Mouse (Mus musculus) hindbrain, embryonic 11.5 days (tissue): Measurements from ENCODE around the gene Dhrs1. TPM values are rescaled to one million over a fixed set of nuclear protein-coding genes. Genes with fewer than 3 reads are reported as not detected.

Experiments used
- ATAC-seq: fragments of 200-750 bp; cut with Nextera tagmentation; 2 replicates; pipeline ENCODE4 v1.8.0; 2017; ENCODE audit warnings: mild to moderate bottlenecking, moderate TSS enrichment, moderate library complexity; ENCODE audit not compliant: low FRiP score
- DNase-seq: peaks from one replicate; pipeline ENCODE4 v3.0.0-alpha.2; 2015; ENCODE audit warnings: low spot score
- H3K27ac ChIP-seq: fragments of 300-500 bp; sonication (generic); 2 replicates; pipeline ENCODE4 v1.5.1; 2014; ENCODE audit warnings: mild to moderate bottlenecking, low read depth, low read length
- H3K27me3 ChIP-seq: fragments of 300-500 bp; sonication (generic); 2 replicates; pipeline ENCODE4 v1.6.1; 2014; ENCODE audit warnings: mild to moderate bottlenecking, low read length, moderate library complexity, mixed read lengths; ENCODE audit not compliant: control insufficient read depth, insufficient read depth
- H3K36me3 ChIP-seq: fragments of 300-500 bp; sonication (generic); 2 replicates; pipeline ENCODE4 v1.6.1; 2014; ENCODE audit warnings: mild to moderate bottlenecking, low read length, moderate library complexity, mixed read lengths; ENCODE audit not compliant: control insufficient read depth, insufficient read depth
- H3K4me1 ChIP-seq: fragments of 300-500 bp; sonication (generic); replicated peaks from 2 replicates; pipeline ENCODE4 v1.6.1; 2014; ENCODE audit warnings: low read length, mixed read lengths; ENCODE audit not compliant: control insufficient read depth, insufficient read depth
- H3K4me2 ChIP-seq: fragments of 300-500 bp; sonication (generic); replicated peaks from 2 replicates; pipeline ENCODE4 v1.6.1; 2014; ENCODE audit warnings: mild to moderate bottlenecking, low read depth, low read length
- H3K4me3 ChIP-seq: fragments of 300-500 bp; sonication (generic); 2 replicates; pipeline ENCODE4 v1.5.1; 2014; ENCODE audit warnings: low read depth, low read length
- H3K9ac ChIP-seq: fragments of 300-500 bp; sonication (generic); 2 replicates; pipeline ENCODE4 v1.6.1; 2014; ENCODE audit warnings: low read depth, low read length
- H3K9me3 ChIP-seq: fragments of 300-500 bp; sonication (generic); 2 replicates; pipeline ENCODE4 v1.6.1; 2016; ENCODE audit warnings: low read length; ENCODE audit not compliant: control insufficient read depth
- WGBS: fragments of 180-500 bp; shearing (Covaris S2); extraction: QIAGEN DNeasy Blood & Tissue Kit; methylation state at CpG from one replicate; pipeline ENCODE4 v1.1.7; 2014; 5-methylcytosine and 5-hydroxymethylcytosine counted together
- polyA plus RNA-seq: library from polyadenylated mRNA; unstranded; fragments of >200 nt; fragmentation: Nextera tagmentation; extraction: Ambion mirVana; gene quantifications from 2 replicates; pipeline ENCODE4 v1.2.1, GENCODE M21; 2014

The Dhrs1 gene
- polyA plus RNA-seq, result 68.6 and 72.1 TPM in 2 replicates

DNA sequence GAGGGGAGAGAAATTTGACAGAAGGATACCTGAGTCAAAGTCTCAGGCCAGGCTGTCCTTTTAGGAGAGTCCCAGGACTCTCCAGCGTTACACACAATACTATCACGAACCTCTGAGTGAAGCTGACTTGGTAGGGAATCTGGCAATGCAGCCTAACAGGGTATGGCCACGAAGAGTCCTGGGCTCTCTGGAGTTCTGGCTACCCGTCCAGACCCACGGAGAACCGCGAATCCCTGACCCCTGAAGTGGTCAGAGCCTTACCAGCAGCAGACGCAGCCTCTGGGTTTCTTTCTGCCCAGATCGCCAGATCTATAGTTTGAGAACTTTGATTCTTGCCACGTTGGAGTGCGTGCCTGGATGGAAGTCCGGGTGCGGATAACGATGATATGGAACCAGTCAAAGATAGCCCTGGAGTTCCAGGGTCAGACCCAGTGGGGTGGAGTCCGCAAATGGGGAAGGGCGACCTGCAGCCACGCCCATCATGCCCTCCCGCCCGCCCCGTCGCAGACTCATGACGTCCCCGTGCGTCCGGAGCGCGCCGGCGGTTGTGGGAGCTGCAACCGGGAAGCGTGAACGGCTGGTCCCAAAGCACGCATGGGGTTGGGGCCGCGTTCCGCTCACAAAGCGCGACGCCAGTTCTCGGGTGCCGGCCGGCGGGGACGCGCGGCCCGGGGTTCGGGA is at the start of gene Dhrs1, which contains the start of gene Nop9:
Gene Dhrs1 (minus strand): TSS at position 511 of the 681 bp plus-strand sequence.
Gene Nop9 (plus strand): TSS at position 514 of the 681 bp plus-strand sequence.
- DNase-seq (peak; percentile 90), ATAC-seq (peak; percentile 83)
- Histone ChIP-seq H3K27ac (no peak within 1 kb of the TSS), H3K4me1 (peaks cover 3% of the 10 kb centered on the region; the same call in 1 of the 2 replicates), H3K4me2 (peak within 1 kb of the TSS; percentile 71), H3K36me3 (no peaks in the 10 kb centered on the region), H3K4me3 (peak within 1 kb of the TSS; percentile 93), H3K9ac (peak within 1 kb of the TSS; percentile 81), H3K9me3 (no peaks in the 10 kb centered on the region), H3K27me3 (no peaks in the 10 kb centered on the region)
- 2% methylated on average over 38 of the region's 48 CpGs for WGBS

DNA sequence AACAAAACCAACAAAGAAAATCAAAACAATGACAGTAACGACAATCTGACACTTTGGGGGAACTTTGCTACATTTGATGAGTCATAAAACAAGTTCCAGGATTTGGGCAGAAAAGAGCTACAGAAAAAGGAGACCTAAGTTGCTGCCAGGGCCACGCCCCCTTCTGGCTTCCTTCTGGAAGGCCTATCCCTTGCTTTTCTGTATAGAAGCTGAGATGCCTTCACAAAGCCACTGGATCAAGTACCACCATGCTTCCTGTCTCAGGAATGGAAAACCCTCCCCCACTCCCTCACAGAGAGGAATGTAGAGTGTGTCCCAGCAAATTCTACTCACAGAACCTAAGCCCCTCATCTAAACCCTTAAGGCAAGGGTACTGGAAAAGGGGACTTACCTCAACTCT is 48.5 kb upstream of the Dhrs1 start:
- no peak overlapping the region for H3K4me3 ChIP-seq
- H3K9ac ChIP-seq, result no peak overlapping the region
- no peaks in the 10 kb centered on the region for H3K36me3 ChIP-seq
- no peak for DNase-seq
- H3K4me1 ChIP-seq, result no peaks in the 10 kb centered on the region
- H3K4me2 ChIP-seq, result no peak overlapping the region
- no peak for ATAC-seq
- H3K9me3 ChIP-seq, result no peaks in the 10 kb centered on the region
- H3K27ac ChIP-seq, result no peak overlapping the region
- H3K27me3 ChIP-seq, result peaks cover 3% of the 10 kb centered on the region; the same call in 1 of the 2 replicates
- WGBS, result 64% methylated on average over 2 of the region's 2 CpGs

DNA sequence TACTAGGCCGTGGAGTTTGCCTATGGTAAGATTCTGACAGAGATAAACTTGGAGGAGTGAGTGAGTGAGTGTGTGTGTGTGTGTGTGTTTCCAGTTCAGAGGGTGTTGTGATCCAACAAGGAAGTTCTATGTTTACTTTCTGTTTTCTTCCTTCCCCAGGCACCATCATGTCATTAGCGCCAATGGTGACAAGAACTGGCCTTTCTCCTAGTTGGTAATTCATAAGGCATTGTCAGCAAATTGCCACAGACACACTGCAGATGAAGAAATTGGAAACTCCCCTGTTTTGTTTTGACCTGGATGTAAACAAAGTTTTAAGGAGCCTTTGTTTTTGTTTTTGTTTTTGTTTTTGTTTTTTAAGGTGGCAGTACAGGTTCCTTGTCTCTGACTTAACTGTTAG is 48.0 kb upstream of the Dhrs1 start:
- no peak for DNase-seq
- no peak overlapping the region for H3K4me2 ChIP-seq
- H3K36me3 ChIP-seq, result no peaks in the 10 kb centered on the region
- 77% methylated on average over 2 of the region's 2 CpGs for WGBS
- peaks cover 8% of the 10 kb centered on the region; the same call in 1 of the 2 replicates for H3K27me3 ChIP-seq
- ATAC-seq, result no peak
- no peak overlapping the region for H3K9ac ChIP-seq
- H3K27ac ChIP-seq, result no peak overlapping the region
- no peaks in the 10 kb centered on the region for H3K9me3 ChIP-seq
- H3K4me3 ChIP-seq, result no peak overlapping the region
- no peaks in the 10 kb centered on the region; the same call in 1 of the 2 replicates for H3K4me1 ChIP-seq

DNA sequence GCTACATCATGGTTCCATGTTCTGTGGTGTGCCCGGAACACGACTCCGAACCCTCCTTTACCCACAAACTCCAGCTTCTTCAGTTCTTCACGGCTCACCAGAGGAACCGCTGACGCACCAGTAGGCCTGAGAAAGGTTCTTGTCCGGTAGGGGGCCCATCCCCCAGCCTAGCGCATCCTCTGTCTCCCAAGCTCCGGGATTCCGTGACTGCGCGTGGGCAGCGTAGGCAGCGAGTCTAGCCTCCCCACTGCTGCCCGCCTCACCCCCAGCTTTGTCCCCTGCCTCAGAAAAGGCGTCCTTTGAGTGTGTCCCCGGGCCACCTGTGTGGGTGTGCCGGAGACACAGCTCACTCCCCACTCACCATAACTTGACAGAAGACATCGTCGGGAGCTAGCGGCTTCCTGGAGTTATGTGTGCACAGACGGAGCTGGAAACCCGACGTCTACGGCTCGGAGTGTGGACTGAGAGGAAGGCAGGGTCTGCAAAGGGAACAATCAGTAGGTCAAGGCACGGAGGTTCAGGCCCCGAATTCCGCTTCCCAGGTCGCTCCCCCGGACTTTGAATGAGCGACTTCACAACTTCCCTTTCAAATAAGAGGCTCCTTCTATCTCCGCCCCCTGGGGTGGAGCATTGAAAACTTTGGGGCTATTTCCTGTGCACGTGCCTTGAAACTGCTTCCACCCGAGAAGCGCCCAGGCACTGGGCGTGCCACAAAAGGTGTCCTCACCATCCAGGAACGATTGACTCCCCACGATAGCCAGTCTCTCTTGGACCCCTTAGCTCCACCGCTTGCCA is 43.0 kb upstream of the Dhrs1 start, which contains the start of gene Ripk3:
Gene Ripk3 (minus strand): TSS at position 610 of the 795 bp plus-strand sequence.
- no peak for ATAC-seq
- no peaks in the 10 kb centered on the region for H3K9me3 ChIP-seq
- H3K9ac ChIP-seq, result no peak within 1 kb of the TSS
- WGBS, result 6% methylated on average over 40 of the region's 40 CpGs
- H3K27me3 ChIP-seq, result peaks cover 45% of the 10 kb centered on the region
- H3K36me3 ChIP-seq, result no peaks in the 10 kb centered on the region
- peak; percentile 35 for DNase-seq
- H3K4me3 ChIP-seq, result peak within 1 kb of the TSS; percentile 18
- H3K27ac ChIP-seq, result no peak within 1 kb of the TSS
- peak within 1 kb of the TSS; percentile 40 for H3K4me2 ChIP-seq
- peaks cover 2% of the 10 kb centered on the region for H3K4me1 ChIP-seq

DNA sequence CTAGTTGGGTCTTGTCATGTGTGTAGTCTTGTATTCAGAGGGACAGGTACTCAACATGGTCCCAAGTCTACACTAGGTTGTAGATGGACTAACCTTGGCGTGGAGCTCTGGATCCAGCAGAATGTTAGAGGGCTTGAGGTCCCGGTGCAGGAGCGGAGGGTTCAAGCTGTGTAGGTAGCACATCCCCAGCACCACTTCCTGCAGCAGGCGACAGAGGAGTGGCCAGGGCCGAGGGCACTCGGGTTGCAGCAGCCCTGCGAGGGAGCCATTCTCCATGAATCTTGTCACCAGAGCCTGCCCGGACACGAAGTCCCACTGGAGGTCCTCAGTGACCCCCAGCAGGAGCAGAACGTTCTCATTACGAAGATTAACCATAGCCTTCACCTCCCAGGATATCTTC is 42.2 kb upstream of the Dhrs1 start:
- H3K4me2 ChIP-seq, result no peak overlapping the region
- H3K4me1 ChIP-seq, result peaks cover 3% of the 10 kb centered on the region
- H3K9ac ChIP-seq, result no peak overlapping the region
- H3K27me3 ChIP-seq, result peaks cover 51% of the 10 kb centered on the region
- no peak overlapping the region for H3K27ac ChIP-seq
- DNase-seq (no peak), ATAC-seq (no peak)
- H3K4me3 ChIP-seq, result no peak overlapping the region
- H3K9me3 ChIP-seq, result no peaks in the 10 kb centered on the region
- H3K36me3 ChIP-seq, result no peaks in the 10 kb centered on the region
- whole genome bisulfite sequencing, result 29% methylated on average over 11 of the region's 11 CpGs

DNA sequence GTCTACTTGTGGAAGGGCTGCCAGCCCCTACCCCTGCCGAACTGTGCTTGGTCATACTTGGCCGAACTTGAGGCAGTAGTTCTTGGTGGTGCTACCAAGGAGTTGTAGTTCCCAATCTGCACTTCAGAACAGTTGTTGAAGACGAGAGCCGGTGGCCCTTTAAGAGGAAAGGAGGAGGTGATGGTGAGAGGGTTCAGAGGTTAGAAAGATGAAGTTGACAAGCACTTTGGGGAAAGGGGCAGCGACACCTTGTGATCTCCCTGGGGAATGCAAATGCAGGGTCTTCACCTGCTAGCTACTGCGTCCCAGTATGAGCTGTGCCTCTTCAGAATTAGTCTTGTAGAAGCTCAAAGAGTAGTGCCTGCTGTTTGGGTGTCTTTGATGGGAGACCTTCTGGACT is 39.7 kb upstream of the Dhrs1 start:
- DNase-seq (peak; percentile 17), ATAC-seq (no peak)
- Histone ChIP-seq H3K4me2 (no peak overlapping the region), H3K9me3 (no peaks in the 10 kb centered on the region), H3K27me3 (peaks cover 64% of the 10 kb centered on the region), H3K4me1 (peaks cover 5% of the 10 kb centered on the region), H3K4me3 (no peak overlapping the region), H3K36me3 (no peaks in the 10 kb centered on the region), H3K27ac (no peak overlapping the region), H3K9ac (no peak overlapping the region)
- 24% methylated on average over 6 of the region's 6 CpGs for WGBS

DNA sequence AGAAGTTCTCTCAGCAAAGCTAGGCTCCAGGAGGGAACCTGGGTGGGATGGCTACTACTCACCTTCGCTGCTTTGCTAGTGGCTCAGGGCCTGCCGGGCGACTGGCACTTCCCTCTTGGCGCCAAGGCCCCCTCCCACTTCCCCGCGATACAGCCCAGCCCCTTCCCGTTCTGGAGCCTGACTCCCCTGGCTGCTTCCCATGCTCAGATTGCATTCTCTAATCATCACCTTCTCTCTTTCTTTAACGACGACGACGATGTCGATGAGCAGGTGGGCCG is 38.4 kb upstream of the Dhrs1 start, which contains the start of gene Adcy4:
Gene Adcy4 (minus strand): TSS at position 138 of the 278 bp plus-strand sequence.
- Histone ChIP-seq H3K27me3 (peaks cover 60% of the 10 kb centered on the region), H3K9ac (0 out of 2 replicates have a peak within 1 kb of the TSS, but pooled peaks have one; percentile 31), H3K27ac (no peak within 1 kb of the TSS), H3K4me2 (peak within 1 kb of the TSS; percentile 32), H3K36me3 (no peaks in the 10 kb centered on the region), H3K9me3 (no peaks in the 10 kb centered on the region), H3K4me3 (peak within 1 kb of the TSS; percentile 29), H3K4me1 (peaks cover 5% of the 10 kb centered on the region)
- WGBS, result 6% methylated on average over 13 of the region's 13 CpGs
- ATAC-seq, result no peak
- no peak for DNase-seq

DNA sequence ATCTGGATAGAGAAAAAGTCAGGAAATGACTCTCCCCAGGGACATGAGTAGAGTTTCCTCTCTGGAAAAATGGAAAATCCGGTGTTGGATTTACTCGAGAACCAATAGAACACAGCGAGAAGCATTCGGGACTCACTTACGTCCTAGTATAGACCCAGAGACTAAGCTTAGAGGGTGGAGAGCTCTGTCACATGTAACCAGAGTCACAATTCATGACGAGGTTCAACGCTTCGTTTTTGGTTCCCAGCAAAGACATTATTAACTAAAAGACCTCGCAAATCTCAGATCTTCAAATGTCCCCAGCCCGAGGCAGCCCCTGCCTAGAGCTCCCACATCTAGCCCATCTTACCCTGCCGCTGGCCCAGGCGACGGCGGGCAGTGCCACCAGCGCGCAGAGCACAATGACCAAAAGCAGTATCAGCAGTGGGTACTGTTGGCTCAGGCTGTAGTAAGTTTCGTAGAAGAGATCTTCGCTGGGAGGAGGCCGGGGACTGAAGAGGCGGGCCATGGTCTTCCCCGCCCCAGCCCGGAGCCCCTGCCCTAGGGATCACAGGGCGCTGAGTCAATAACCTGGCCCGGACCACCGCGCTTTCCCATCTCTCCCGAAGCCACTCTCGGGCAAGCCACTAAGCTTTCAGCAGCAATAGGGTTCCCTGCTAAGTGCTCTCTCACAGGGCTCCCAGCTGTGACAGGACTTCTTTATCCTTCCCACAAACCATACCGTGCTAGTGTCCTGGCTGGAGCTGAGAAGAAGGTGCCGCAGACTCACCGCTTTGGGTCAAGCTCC is 37.9 kb upstream of the Dhrs1 start:
- Histone ChIP-seq H3K9ac (0 out of 2 replicates have a peak overlapping the region, but pooled peaks have one; percentile 31), H3K9me3 (no peaks in the 10 kb centered on the region), H3K4me3 (peak overlapping the region; percentile 29), H3K4me2 (peak overlapping the region; percentile 32), H3K27ac (no peak overlapping the region), H3K27me3 (peaks cover 56% of the 10 kb centered on the region), H3K36me3 (no peaks in the 10 kb centered on the region), H3K4me1 (peaks cover 5% of the 10 kb centered on the region)
- WGBS, result 1% methylated on average over 31 of the region's 31 CpGs
- no peak for ATAC-seq
- peak; percentile 54 for DNase-seq
